Mouse (Mus musculus): ENCODE data around the gene Olfr631. TPM values are rescaled to one million over a fixed set of nuclear protein-coding genes. Genes with fewer than 3 reads are reported as not detected.

The Olfr631 gene
- not detected in 2 replicates for polyA plus RNA-seq (2012; rRNA removed)

GRCm38 (mm10) chr7:103928525-103928924, at the start of gene Olfr631:
Olfr631 (plus strand) TSS chr7:103928825.
- H3K4me3 ChIP-seq (ENCODE audit: control insufficient read depth, low read depth, low read length): no peak within 1 kb of the TSS
- H3K27ac ChIP-seq (ENCODE audit: control insufficient read depth, insufficient read depth, low read depth, low read length): no peak within 1 kb of the TSS
- H3K36me3 ChIP-seq (ENCODE audit: control insufficient read depth, insufficient read depth, low read length): no peaks in the 10 kb centered on the region
- H3K4me1 ChIP-seq (ENCODE audit: control insufficient read depth, insufficient read depth, low read length): no peaks in the 10 kb centered on the region
- TF ChIP-seq POLR2A (IDR thresholded peaks at IDR 0.05; ENCODE audit: control insufficient read depth, low read depth, low read length): no peak
- TF ChIP-seq CTCF (IDR thresholded peaks at IDR 0.05; ENCODE audit: control insufficient read depth, insufficient read depth, insufficient replicate concordance, low read depth, low read length): no peak
- no peaks in the 10 kb centered on the region for H3K27me3 ChIP-seq (ENCODE audit: control insufficient read depth, insufficient read depth, low read length)

DNA sequence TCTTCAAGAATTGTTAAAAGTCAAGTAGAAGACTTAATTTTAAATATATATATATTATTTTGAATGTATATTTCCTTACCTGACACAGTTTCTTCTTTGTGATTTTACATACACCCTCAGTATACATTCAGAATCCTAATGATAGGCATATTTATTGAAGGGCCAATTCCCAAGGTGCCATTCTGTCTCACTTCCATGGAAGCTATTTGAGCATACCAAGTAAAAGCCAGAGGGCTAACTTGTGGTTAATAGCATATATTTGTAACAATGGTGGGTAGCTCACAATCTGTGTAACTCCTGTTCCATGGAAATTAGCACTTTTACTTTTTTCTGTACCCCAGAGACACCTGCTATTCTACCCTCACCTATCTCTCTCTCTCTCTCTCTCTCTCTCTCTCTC, 42.5 kb upstream of the Olfr631 start, which contains the start of gene Olfr66:
Gene Olfr66 (minus strand): TSS at position 101 of the 400 bp plus-strand sequence.
- peaks cover 4% of the 10 kb centered on the region; the same call in 1 of the 2 replicates for H3K4me1 ChIP-seq (ENCODE audit: control insufficient read depth, insufficient read depth, low read length)
- no peak for TF ChIP-seq CTCF (IDR thresholded peaks at IDR 0.05; ENCODE audit: control insufficient read depth, insufficient read depth, insufficient replicate concordance, low read depth, low read length)
- TF ChIP-seq POLR2A (IDR thresholded peaks at IDR 0.05; ENCODE audit: control insufficient read depth, low read depth, low read length): no peak
- H3K36me3 ChIP-seq (ENCODE audit: control insufficient read depth, insufficient read depth, low read length): no peaks in the 10 kb centered on the region
- no peak within 1 kb of the TSS for H3K4me3 ChIP-seq (ENCODE audit: control insufficient read depth, low read depth, low read length)
- H3K27me3 ChIP-seq (ENCODE audit: control insufficient read depth, insufficient read depth, low read length): no peaks in the 10 kb centered on the region
- H3K27ac ChIP-seq (ENCODE audit: control insufficient read depth, insufficient read depth, low read depth, low read length): no peak within 1 kb of the TSS

DNA sequence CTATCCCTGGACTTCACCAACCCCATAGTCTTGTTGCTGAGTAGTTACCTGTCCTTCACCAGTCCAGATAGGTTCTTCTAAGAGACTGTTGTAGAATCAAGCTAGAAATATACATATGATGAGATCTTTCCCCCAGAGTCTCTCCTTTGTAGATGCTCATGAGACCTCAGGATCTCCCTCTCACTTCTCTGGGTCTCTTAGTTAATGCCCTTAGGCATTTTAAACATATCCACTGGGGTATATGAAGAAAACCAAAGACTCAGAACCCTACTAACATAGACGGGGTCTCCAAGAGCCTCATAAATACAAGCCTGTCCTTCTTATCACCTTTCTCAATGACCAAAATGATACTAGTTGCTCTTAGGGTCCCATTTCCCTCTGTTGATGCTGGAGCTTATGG, 34.2 kb upstream of the Olfr631 start, which contains the start of gene Olfr64:
Gene Olfr64 (minus strand): TSS at position 101 of the 400 bp plus-strand sequence.
- Histone ChIP-seq H3K27ac (ENCODE audit: control insufficient read depth, insufficient read depth, low read depth, low read length) (no peak within 1 kb of the TSS), H3K4me3 (ENCODE audit: control insufficient read depth, low read depth, low read length) (no peak within 1 kb of the TSS), H3K36me3 (ENCODE audit: control insufficient read depth, insufficient read depth, low read length) (no peaks in the 10 kb centered on the region), H3K27me3 (ENCODE audit: control insufficient read depth, insufficient read depth, low read length) (no peaks in the 10 kb centered on the region), H3K4me1 (ENCODE audit: control insufficient read depth, insufficient read depth, low read length) (no peaks in the 10 kb centered on the region)
- TF ChIP-seq CTCF (IDR thresholded peaks at IDR 0.05; ENCODE audit: control insufficient read depth, insufficient read depth, insufficient replicate concordance, low read depth, low read length) (no peak), POLR2A (IDR thresholded peaks at IDR 0.05; ENCODE audit: control insufficient read depth, low read depth, low read length) (no peak)

DNA sequence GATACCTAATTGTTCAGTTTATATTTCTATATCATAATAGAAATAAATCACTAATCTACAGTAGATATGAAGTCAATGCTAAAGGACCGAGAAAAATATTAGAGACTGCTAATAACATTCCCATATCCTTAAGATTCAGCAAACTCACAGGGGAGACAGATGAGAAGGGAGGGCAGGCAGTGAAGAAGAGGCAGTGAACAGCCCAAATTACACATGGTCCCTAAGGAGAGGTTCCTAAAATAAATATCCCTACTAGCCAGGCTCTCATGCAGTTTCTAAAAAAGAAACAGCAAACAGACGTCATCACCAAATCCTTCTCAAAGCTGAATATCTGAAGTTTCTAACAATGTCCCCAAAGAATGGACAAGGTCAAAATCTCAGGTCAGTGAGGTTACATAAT, 25.4 kb upstream of the Olfr631 start, which contains the start of gene Olfr65:
Gene Olfr65 (plus strand): TSS at position 301 of the 400 bp plus-strand sequence.
- no peaks in the 10 kb centered on the region for H3K27me3 ChIP-seq (ENCODE audit: control insufficient read depth, insufficient read depth, low read length)
- no peaks in the 10 kb centered on the region for H3K4me1 ChIP-seq (ENCODE audit: control insufficient read depth, insufficient read depth, low read length)
- H3K36me3 ChIP-seq (ENCODE audit: control insufficient read depth, insufficient read depth, low read length): no peaks in the 10 kb centered on the region
- no peak for TF ChIP-seq POLR2A (IDR thresholded peaks at IDR 0.05; ENCODE audit: control insufficient read depth, low read depth, low read length)
- no peak for TF ChIP-seq CTCF (IDR thresholded peaks at IDR 0.05; ENCODE audit: control insufficient read depth, insufficient read depth, insufficient replicate concordance, low read depth, low read length)
- H3K4me3 ChIP-seq (ENCODE audit: control insufficient read depth, low read depth, low read length): no peak within 1 kb of the TSS
- no peak within 1 kb of the TSS for H3K27ac ChIP-seq (ENCODE audit: control insufficient read depth, insufficient read depth, low read depth, low read length)

- Histone ChIP-seq H3K27me3 (ENCODE audit: control insufficient read depth, insufficient read depth, low read length) (no peaks in the 10 kb centered on the region), H3K4me1 (ENCODE audit: control insufficient read depth, insufficient read depth, low read length) (no peaks in the 10 kb centered on the region), H3K4me3 (ENCODE audit: control insufficient read depth, low read depth, low read length) (no peak overlapping the region), H3K27ac (ENCODE audit: control insufficient read depth, insufficient read depth, low read depth, low read length) (no peak overlapping the region), H3K36me3 (ENCODE audit: control insufficient read depth, insufficient read depth, low read length) (no peaks in the 10 kb centered on the region)
- TF ChIP-seq POLR2A (IDR thresholded peaks at IDR 0.05; ENCODE audit: control insufficient read depth, low read depth, low read length): no peak
- no peak for TF ChIP-seq CTCF (IDR thresholded peaks at IDR 0.05; ENCODE audit: control insufficient read depth, insufficient read depth, insufficient replicate concordance, low read depth, low read length)
These were observed 18.6 kb upstream of the Olfr631 start for GRCm38 (mm10) chr7:103910047-103910446.

- TF ChIP-seq CTCF (IDR thresholded peaks at IDR 0.05; ENCODE audit: control insufficient read depth, insufficient read depth, insufficient replicate concordance, low read depth, low read length): no peak; the same call in 1 of the 2 replicates
- no peak for TF ChIP-seq POLR2A (IDR thresholded peaks at IDR 0.05; ENCODE audit: control insufficient read depth, low read depth, low read length)
- Histone ChIP-seq H3K4me3 (ENCODE audit: control insufficient read depth, low read depth, low read length) (no peak overlapping the region), H3K4me1 (ENCODE audit: control insufficient read depth, insufficient read depth, low read length) (no peaks in the 10 kb centered on the region), H3K27ac (ENCODE audit: control insufficient read depth, insufficient read depth, low read depth, low read length) (no peak overlapping the region), H3K27me3 (ENCODE audit: control insufficient read depth, insufficient read depth, low read length) (no peaks in the 10 kb centered on the region), H3K36me3 (ENCODE audit: control insufficient read depth, insufficient read depth, low read length) (no peaks in the 10 kb centered on the region)
These were observed 15.6 kb upstream of the Olfr631 start for GRCm38 (mm10) chr7:103912969-103913511.

DNA sequence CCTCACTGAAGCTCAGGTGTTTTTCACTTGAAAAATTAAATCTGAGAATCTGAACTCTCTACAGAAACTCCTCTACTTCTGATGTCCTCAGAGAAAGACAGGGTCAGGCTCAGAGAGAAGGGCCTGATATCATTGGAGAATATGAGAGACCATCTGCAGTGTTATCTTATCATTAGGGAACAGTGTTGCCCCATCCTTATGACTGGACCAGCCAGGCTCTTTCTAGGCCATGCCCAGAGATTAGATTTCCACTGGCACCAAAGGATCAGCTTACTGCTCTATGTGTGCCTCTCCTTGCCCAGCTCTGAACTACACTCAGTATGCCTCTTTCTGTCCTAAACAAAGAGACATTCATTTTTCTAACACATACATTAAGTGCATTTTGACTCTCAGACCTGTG, 13.3 kb upstream of the Olfr631 start:
- no peaks in the 10 kb centered on the region for H3K27me3 ChIP-seq (ENCODE audit: control insufficient read depth, insufficient read depth, low read length)
- H3K4me3 ChIP-seq (ENCODE audit: control insufficient read depth, low read depth, low read length): no peak overlapping the region
- H3K27ac ChIP-seq (ENCODE audit: control insufficient read depth, insufficient read depth, low read depth, low read length): no peak overlapping the region
- TF ChIP-seq POLR2A (IDR thresholded peaks at IDR 0.05; ENCODE audit: control insufficient read depth, low read depth, low read length) (no peak), CTCF (IDR thresholded peaks at IDR 0.05; ENCODE audit: control insufficient read depth, insufficient read depth, insufficient replicate concordance, low read depth, low read length) (no peak)
- H3K36me3 ChIP-seq (ENCODE audit: control insufficient read depth, insufficient read depth, low read length): no peaks in the 10 kb centered on the region
- no peaks in the 10 kb centered on the region for H3K4me1 ChIP-seq (ENCODE audit: control insufficient read depth, insufficient read depth, low read length)
